Mouse (Mus musculus): Measurements from ENCODE around the gene Nr2e1.

Gene Nr2e1

DNA sequence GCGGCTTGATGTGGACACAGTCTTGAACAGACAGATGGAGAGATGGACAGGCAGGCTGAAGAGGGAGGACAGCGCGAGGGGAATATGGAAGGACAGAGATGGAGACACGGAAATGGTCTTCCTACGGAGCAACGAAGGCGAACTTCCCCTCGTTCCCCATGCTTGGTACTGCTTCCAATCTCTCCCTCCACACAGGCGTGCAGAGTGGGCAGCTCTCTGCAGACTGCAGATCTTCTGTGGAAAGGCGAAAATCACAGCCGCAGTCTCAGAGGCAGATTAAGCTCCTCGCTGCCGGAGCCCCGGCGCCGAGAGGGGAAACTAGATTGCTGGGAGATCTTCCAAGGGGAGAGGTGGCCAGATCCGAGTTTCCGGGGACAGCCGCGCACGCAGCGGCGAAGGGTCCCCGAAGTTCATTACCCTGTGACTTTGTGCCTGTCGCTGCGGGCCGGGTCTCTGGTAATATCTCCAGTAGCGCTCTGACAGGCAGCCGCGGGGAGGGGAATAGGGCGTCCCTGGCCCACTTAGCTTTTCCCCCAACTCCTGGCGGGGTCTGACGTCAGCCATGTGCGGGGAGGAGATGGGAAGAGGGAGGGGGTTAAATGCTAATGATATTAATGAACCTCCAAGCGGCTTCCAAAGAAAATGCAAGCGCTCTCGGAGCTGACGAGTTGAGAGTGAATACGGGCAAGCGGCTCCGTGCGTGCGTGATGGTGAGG lies at the start of gene Nr2e1, which contains the start of gene Ostm1:
Nr2e1 (minus strand) TSS at position 476 of the 716 bp plus-strand sequence.
Ostm1 (plus strand) TSS at position 666 of the 716 bp plus-strand sequence.
- no peak for DNase-seq (ENCODE audit: low spot score in 2 of 2)

DNA sequence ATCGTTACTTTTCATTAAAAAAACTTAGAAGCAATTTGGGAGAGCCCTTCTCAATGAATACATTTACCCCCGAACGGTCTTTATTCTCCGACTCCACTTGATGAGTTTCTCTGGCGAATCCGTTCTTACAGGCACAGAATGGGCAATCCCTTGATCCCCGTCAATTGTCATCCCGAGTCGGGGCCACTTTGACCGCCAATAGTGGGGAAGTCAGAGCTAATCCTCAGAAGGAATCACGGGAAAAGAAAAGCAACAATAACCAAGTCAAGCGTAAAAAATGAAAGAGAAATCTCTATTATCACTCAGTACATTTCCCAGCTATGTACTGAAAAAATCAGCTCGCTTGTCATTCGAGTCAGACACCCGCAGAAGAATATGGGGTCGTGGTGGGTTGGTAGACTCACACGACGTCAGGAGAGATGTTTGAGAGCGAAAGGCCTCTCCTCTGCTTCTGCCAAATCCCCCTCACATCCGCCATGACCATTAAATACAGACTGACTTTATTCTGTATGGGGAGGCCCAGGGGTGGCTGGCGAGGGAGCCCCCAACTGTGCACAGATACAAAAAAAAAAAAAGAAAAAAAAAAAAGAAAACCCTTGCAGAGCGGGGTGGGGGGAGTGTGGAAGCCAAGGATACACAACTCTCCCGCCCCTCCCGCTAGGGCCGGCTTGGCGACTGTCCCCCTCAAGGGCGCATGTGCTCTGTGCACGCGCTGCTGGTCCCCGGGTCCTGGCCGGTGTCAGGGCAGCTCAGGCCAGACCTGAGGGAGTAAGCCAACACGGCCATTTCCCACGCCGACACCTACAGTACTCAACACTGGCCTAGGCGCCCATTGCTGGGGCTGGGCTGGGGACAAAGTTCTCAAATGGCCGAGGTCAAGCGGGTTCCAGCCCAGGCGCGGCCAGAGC lies 49.3 kb upstream of the Nr2e1 start:
- DNase-seq (ENCODE audit: low spot score in 2 of 2): no peak

DNA sequence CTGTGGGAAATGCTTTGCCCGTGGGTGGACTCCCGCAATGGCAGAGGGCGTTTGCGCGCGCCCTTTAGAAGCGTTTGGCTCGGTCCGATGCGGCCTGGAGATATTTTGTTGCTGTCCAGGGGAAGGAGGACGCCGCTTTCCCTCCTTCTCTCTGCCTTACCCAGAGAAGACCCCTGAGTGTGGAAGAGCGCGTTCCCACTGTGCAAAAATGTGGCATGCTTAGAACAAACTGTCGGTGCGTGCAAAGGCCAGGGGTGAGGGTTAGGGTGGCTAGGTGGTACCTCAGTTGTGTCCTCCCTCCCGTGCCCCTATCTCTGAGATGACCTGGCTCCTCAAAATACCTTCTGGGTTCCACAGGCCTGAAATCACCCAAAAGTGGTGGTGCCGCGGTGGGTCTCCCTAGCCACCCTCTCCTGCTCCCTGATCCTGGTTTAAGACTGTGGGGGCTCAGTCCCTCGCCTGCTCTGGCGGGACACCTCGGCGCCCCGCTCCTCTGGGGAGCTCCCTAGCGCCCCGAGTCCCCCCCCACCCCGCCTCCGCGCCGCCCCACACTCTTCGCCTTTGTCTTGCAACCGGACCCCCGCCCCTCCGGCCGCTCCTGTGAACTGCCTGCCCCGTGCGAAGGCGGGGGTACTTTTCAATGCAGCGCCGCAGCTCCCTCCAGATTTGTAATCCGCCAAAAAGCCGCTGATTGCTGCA lies 48.5 kb upstream of the Nr2e1 start:
- no peak for DNase-seq (ENCODE audit: low spot score in 2 of 2)

DNA sequence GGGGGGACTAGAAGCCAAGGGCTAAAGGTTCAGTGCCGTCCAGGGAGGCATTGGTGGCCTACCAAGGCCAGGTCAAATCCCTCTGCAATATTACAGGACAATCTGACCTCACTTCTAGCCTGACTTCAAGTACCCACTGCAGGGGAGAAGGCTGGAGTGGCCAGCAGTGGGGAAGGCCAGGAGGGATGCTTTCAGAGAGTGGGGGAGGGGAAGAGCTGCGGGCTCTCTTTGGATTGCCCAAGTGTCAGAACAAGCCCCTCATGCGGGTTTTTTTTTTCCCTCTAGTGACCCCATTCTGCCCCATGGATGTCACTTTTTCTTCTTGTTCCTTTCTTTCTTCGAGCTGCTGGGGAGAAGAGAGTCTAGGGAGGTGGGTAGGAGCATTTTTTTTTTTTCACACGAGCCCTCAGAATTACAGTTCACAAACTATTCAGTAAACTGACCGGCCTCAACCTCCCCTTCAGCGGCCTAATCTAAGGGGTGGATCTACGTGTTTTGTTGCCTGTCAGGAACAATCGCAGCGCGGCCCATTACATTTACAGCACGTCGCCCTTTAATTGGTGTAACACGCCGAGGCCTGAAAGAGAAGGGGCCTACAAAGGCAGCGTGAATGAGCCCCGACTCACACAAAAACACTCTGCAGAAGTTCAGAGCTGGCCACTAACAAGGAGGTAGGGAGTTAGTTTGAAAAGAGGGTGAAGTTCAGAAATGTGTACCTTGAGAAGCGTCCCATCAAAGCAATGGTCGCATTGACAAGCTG lies 47.3 kb upstream of the Nr2e1 start:
- no peak for DNase-seq (ENCODE audit: low spot score in 2 of 2)

DNA sequence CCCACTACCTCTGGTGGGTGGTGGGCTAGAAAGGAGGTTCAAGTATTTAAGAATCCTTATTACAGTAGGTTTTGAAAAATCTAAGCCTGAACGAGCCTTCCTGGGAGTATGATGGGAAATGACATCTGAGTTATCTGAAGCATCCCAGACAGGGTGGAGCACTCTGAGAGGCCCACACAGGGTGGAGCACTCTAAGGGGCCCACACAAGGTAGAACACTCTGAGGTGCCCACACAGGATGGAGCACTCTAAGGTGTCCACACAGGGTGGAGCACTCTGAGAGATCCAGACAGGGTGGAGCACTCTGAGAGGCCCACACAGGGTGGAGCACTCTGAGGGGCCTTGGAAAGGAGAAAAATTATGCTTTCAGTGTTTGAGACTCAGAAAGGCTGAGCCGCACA lies 42.5 kb upstream of the Nr2e1 start:
- no peak for DNase-seq (ENCODE audit: low spot score in 2 of 2)

DNA sequence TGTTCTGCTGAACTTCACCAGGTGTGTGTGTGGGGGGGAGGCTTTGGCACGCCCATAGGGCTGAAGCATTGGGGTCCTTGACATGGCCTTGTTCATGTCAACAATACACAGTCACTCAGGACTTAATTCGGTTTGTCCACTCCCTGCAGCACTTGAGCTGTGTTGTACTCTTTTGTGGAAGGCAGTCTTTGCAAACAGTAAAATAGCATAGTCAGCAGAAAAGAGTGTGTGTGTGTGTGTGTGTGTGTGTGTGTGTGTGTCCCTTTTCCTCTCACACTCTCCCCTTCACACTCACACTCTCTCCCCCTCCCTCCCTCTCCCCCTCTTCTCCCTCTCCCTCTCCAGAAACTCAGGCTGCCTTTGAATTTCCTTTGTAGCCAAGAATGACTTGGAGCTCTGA lies 34.9 kb upstream of the Nr2e1 start:
- no peak for DNase-seq (ENCODE audit: low spot score in 2 of 2)

DNA sequence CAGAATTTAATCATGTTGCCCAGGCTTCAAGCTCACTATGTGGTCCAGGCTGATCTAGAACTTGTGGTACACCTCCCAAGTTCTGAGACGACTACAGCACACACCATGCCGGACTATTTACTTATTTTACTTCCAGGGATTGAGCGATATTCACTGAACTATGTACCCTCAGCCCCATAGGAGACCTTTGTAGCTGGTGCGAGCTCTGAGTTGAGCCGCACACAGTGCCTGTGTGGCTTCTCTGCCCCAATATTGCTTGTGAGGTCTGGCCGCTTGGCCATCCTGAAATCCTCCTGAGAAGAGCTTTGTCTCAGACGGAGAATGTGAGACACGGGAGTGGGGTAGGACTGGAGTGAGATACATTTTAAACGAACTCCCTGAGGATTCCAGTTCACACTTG lies 31.3 kb upstream of the Nr2e1 start:
- DNase-seq (ENCODE audit: low spot score in 2 of 2): no peak

DNA sequence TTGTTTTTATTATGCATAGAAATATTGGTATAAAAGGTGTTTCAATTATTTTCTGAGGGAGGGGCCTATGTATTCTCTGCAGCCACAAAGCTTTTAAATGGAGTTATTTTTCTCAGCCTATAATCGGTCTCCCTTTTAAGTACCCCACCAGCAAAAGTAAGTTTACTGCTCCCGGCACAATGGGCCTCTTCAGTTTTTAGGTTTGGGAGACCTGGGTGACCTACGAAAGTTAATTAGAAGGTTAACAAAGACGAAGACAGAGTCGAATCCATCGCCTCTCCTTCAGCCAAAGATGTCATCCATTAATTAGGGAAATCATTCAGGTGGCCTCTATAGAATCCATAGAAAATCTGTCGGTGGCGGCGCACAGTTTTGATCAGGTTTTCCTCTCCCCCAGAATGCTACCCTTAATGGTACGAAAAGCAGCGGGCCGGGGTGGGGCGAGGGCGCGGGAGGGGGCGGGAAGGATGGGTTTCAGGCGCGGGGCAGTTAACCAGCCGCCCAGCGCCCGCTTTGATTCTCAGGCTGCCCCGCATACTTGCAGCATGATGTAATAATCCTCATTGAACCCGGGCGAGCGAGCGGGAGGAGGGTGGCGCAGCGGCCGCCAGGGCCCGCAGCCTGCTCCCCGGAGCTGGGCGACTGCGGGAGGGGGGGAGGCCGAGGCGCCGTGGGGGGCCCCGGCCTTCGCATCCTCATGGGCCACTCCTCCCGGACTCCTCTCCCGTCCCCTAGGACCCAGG lies 30.4 kb upstream of the Nr2e1 start:
- no peak for DNase-seq (ENCODE audit: low spot score in 2 of 2)

DNA sequence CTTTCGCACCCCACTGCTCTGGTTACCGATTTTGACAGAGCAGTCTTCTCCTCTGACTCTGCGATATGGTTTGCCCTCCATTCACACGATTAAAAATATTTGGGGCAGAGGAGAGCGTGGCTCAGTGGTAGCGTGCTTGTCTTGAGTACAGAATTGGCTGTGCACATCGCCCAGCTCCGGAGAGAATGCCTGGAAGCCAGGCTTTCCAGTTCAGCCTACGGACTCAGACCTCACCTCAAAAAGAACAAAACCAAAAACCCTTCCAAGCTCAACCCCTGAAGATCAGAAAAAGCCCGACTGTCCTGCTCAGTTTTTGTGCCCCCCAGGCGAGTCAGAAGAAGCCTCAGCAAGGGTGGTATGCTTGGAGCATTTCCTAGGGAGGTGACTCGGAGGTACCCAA lies 29.6 kb upstream of the Nr2e1 start:
- DNase-seq (ENCODE audit: low spot score in 2 of 2): no peak

DNA sequence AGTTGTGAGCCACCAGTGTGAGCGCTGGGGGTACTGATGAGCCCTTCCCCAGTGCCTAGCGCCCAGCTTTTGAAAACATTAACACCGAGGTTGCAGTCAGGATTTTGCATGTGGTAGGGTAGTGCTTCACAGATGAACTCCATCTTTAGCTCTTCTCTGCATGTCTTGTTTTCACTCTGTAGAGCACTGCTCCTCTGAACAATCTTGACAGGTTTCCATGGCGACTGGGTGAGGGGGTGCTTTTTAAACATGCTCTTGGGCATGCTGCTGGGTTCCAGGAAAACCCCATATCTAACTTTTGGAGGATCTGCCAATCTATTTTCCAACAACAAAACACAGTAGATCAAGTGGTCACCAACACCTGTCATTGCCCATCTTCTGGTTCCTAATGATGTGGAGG lies 23.3 kb upstream of the Nr2e1 start:
- no peak for DNase-seq (ENCODE audit: low spot score in 2 of 2)

DNA sequence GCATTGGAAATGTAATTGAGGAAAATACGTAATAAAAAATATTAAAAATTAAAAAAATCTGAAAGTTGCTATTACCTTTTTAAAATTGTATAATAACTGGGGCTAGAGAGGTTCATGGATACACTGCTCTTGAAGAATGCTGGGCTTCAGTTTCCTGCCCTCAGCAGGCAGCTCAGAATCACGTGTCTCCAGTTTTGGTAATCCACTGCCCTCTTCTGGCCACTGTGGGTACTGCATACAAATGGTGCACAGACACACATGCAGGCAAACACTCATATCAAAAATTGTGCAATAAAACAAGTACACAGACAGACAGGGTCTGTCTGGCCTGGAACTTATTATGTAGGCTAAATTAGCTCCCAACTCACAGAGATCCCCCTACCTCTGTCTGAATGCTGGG lies 21.4 kb upstream of the Nr2e1 start:
- DNase-seq (ENCODE audit: low spot score in 2 of 2): peak; percentile 16 to 21

DNA sequence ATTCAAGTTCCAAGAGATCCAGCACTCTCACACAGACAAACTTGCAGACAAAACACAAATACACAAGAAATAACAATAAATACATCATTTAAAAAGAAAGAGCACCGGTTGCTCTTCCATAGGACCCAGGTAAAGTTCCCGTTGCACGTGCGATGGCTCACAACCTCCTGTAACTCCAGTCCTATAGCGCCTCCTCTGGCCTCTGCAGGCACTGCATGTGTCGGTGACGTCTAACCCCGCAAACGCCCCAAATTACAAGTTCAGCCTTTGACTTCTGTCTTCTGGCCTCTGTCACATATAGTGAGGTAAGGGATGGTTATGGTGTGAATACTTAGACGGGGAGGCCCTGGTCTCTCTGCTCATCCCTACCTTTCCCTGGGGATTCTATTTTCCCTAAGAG lies 18.1 kb upstream of the Nr2e1 start:
- peak in 1 of 2 experiments; percentile 20 for DNase-seq (ENCODE audit: low spot score in 2 of 2)

DNA sequence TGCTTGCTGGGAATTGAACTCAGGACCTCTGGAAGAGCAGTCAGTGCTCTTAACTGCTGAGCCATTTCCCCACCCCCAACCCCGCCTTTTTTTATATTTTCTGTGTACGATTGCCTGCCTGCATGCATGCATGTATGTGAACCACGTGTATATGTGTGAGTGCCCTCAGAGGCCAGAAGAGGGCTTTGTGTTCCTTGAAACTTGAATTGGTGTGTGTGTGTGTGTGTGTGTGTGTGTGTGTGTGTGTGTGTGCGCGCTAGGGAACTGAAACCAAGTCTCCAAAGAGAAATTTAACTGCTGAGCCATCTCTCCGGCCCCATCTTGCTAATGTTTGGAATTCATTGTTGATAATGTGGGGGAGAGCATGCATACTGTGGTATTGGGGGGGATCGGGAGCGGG lies 15.2 kb upstream of the Nr2e1 start:
- DNase-seq (ENCODE audit: low spot score in 2 of 2): no peak

DNA sequence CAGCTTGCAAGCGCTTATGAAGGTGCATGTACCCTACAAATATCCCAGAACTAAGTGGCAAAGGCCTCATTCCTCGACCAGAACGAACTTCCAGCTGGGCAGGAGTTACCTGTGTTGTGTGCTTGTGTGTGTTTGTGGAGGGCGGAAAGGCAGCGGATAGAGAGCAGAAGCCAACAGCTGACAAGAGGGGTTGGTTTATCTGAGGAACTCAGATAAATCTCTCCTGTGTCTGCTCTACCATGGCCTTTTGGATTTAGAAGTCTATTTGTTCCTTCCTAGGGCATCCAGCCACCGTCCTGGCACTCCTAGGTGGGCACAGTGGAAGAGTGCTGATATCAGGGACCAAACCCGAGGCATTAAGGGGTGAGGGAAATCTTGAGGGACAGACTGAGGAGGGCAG lies 9.8 kb upstream of the Nr2e1 start:
- DNase-seq (ENCODE audit: low spot score in 2 of 2): no peak

DNA sequence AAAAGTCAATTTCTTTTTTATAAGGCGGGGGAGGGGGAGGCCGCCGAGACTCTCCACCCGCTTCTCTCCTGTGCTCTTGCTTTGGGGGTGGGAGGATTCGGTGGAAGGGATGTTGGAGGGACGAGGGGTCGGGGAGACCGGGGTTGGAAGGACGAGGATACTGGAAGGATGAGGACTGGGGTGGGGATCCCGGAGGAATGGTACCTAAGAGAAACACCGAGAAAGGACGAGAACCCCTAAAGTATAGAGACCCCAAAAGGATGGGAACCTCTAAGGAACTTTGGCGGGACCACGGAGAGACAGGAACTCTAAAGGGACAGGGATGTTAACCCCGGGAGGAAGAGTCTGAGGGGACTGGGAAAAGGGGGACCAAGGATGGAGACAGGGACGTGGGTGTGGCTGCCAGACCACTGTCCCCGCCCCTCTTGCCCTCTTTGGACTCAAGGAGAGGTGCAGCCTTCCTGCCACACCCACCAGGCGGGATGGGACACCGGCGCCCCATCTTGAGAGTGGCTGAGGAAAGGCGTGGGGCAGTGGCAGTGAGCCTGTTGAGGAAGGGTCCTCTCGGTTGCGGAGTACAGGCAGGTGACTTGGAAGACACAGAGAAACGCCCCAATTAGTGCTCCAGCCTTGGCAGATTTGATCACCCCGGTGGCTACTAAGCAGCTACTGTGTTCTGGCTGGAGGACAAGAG lies 8.7 kb upstream of the Nr2e1 start:
- DNase-seq (ENCODE audit: low spot score in 2 of 2): no peak

DNA sequence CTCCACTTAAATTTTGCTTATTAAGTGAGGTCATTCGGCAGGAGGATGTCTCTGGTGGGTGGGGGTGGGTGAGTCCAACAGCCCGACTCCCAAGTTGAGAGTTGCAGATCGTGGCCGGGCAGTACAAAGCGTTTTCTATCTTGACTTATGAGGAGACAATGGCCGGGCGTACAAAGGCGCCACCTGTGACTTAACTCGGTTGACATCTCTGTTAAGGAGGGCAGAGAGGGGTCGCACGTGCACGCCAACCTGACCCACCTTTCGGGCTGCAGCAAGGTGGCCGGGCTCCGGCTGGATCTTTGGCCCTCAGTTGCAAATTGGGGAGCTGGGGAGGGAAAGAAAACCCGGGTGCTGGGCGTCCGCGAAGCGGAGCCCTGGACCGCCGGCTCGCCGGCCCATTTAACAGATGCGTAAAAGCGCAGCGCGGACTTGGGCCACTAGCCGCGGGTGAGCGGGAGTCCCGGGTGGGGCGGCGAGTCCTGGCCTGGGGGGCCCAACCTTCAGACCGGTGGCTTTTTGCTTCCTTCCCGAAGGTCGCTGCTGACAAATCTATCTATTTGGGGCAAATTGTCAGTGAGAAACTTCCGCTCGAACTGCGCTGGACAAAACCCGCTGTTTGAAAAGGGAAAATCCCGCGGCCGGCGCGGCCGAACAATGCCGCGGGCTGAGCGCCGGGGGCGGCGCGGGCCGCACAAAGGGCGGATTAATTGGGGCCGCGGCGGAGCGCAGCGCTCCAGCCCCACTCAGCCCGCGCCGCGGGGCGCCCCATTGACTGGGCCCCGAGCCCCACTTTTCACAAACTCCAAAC lies 8.0 kb upstream of the Nr2e1 start:
- DNase-seq (ENCODE audit: low spot score in 2 of 2): no peak

DNA sequence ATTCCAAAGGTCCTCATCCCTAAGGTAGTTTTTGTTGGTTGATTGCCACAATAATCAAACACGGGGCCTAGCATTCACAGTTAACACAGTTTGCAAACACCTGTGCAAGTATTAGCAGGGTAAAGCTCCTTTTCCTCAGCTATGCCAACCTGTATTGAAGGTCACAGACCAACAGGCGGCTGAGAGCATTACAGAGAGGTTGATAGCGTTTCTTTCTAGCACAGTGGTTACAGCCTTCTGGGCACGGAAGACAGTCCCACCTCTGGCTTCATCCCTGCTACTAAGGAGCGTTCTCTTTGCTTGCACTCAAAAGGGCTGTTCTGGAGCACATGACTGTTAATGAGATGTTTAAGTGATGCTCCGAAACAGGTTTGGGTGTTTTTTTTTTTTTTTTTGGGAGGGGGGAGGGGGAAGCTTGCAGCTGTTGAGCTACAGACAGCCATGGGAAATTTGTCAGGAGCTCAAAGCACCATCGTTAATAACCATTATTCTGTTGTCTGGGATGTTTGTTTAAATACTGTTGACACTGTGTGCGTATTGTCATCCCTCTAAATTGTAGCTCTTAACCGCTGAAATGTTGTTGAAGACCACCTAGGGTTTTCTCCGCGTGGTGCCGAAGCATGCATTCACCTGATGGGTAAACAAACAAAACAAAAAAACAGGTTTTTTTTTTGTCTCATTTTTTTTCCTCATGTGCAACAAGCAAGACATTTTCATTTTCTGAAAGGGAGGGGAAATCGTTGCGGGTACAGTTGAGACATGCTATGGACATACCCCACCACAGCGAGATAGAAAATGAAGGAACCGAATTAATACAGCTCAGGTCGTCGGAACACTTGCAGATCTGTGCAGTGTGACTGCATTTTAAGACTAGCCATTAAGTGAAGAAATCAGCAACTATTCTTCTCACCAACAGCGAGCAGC lies 7.1 kb upstream of the Nr2e1 start:
- no peak for DNase-seq (ENCODE audit: low spot score in 2 of 2)

DNA sequence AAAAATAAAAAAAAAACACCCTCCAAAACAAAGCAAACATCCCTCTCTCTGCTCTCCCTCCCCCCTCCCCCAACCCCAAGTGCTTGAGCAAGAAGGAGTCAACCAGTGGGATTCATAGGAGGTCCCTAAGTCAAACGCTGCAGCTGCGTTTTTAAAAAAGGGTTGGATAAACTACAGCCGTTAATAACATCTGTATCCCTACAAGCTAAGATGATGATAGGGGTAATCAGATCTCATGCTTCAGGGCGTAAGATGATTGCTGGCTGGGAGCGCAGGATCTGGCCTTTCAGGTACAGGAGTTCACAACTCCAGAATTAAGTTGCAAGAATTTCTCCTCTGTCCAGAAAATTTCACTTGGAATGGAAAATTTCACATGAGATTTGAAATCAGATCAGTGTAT lies 6.1 kb upstream of the Nr2e1 start:
- DNase-seq (ENCODE audit: low spot score in 2 of 2): no peak
